Mouse (Mus musculus): ENCODE results near the gene Pld1.
"Not testable (repeated sequence)": the region's sequence is repeated elsewhere in the genome, so short reads cannot be mapped to it uniquely, and the experiment has no call there.

Gene Pld1

DNA sequence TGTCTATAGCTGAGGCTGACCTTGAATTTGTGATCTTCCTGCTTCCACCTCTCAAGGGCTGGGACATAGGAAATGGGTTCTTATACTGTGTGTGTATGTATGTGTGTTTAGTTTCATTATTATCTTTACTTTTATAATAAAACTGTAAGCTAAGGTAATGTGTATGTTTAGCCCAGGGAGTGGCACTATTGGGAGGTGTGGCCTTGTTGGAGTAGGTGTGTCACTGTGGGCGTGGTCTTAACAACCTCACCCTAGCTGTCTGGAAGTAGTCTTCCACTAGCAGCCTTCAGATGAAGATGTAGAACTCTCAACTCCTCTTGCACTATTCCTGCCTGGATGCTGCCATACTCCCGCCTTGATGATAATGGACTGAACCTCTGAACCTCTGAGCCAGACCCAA is 6.9 kb downstream of the Pld1 start:
- DNase-seq: not testable (repeated sequence)

DNA sequence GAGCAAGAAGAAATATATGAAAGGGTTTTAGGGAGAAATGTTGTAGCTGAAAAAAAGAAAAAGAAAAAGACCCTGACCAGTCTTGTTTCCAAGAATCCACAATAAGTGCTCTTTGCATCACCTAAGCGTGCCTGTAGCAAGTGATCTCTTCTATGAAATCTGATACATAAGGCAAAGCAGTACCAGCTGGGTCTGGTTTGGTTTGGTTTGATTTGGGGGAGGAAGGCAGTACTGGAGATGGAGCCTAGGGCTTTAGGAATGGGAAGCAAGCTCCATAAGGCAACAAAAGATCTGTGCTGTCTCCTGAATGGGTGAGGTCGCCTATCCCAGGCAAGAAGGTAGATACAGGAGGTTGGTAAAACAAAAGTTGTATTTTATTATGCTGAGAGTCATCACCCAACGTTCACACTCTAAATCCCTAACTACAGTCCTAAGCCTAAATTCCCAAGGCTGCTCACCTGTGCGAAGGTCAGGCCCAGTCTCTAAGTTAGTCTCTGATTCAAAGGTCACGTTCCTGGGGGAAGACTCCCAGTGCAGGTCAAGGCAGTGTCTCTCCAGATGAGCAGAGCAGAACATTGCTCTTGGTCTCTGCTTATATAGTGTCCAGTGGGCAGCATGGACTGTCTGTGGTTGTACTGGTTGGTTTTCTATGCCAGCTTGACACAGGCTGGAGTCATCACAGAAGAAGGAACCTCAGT is 10.8 kb downstream of the Pld1 start:
- peak; percentile 23 for DNase-seq

DNA sequence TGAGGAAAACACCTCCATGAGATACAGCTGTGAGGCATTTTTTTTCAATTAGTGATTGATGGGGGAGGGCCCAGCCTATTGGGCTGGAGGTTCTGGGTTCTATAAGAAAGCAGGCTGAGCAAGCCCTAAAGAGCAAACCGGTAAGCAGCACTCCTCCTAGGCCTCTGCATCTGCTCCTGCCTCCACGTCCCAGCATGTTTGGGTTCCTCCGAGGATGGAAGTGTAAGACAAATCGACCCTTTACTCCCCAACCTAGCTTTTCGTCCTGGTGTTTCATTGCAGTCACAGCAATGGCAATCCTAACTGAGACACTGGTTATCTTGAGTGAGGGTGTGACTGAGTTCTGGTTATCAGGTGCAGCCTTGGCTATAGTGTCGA is 11.4 kb downstream of the Pld1 start:
- DNase-seq: no peak

DNA sequence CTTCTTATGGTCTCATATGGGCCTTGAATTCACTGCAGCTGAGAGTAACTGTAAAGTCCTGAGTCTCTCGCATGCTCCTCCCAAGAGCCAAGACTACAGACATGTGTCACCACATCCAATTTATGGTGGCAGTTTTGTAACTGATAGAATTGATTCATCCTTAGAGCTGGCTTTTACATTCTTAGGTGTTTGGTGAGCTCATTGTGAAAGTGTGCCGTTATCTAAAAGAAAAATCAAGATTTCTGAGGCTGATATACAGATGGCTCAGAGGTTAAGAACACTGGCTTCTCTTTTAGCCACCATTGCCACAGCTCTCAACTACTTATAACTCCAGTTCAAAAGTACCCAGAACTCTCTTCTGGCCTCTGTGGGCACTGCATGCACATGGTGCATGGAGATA is 12.2 kb downstream of the Pld1 start:
- no peak for DNase-seq

DNA sequence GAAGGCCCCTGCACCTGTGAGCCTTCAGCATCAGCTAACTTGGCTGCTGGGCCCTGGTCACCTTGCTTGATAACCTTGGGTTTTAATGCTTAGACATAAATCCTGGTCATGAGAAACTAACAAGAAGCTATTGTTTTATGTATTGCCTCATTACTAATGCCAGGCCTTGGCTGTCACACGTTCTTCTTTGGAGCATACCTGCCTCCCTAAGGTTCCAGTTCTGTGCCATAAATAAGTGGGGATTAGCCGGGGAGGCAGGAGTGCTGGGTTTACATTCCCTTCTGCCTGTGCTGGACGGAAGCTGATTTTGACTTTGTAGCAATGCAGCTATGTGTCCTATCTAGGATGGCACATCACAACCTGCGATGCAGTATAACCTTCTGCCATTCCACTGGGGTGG is 13.2 kb downstream of the Pld1 start:
- no peak for DNase-seq

DNA sequence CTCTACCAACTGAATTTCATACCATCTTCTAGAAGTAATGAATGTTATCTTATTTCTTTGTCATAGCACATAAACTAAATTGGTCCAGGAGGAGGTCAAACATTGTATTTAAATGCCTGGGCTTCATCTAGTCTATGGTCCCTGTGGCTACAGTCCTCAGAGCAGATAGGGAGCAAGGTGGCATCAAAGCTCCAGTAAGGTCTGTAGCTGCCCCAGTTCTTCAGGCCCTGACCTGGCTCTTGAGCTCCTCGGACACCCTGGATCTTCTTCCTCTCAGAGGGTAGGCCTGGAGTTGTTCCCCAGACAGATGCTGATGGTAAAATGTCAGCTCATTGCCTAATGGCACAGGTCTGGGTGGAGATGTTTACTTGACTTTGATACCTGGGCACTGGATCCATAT is 17.5 kb downstream of the Pld1 start:
- DNase-seq: no peak

DNA sequence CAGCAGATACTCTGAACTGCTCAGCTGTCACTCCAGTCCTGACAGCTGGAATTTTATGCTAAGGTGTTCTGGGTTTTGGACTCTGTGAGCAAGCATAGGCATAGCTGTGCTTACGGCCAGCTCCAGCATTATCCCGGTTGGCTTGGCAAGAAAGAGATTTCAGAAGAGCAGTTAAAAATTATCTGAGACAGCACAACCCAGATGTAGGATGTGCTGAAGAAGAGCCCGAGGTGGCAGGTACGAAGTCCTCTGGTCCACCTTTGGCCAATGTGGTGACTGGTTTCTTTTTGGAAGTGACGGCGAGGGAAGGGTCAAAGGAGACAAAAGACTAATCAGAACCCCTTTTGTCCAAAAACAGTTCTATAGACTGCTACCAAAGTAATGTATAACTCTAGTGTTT is 20.7 kb downstream of the Pld1 start:
- DNase-seq: peak; percentile 66 to 82

DNA sequence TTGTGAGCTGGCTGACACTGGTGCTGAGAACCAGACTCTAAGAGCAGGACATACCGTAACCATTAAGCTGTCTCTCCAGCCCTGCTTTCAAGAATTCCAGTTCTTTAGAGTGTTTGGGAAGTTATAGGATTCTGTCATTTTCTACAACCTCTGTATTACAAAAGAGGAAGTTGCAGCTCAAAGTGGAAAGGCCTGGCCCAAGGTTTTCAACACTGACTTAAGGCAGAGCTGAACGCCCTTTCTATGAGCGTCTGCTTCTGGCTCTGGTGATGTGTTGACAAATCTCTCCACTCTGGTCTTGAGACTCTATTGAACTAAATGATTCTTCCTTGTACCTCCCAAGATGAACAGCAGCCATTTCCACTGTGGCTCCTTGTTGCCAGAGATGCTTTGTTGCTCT is 22.7 kb downstream of the Pld1 start:
- DNase-seq: no peak

DNA sequence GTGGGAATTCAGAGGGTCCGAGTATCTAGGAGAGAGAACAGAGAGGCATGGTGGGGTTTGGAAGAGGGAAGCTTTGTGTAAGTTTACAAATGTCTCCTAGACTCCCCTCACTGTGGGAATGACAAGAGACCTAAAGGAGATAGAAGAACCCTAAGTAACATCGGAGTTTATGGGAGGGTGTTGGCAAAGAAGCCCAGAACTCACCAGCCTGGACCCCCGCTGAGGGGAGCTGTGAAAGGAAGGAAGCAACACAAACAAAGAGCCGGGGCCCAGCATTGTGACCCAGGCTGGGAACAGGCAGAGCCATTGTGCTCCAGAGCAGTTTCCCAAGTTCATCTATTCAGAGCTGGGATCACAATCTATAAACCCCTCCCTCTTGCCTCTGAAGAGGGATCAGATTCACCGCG is 25.3 kb downstream of the Pld1 start:
- no peak for DNase-seq

DNA sequence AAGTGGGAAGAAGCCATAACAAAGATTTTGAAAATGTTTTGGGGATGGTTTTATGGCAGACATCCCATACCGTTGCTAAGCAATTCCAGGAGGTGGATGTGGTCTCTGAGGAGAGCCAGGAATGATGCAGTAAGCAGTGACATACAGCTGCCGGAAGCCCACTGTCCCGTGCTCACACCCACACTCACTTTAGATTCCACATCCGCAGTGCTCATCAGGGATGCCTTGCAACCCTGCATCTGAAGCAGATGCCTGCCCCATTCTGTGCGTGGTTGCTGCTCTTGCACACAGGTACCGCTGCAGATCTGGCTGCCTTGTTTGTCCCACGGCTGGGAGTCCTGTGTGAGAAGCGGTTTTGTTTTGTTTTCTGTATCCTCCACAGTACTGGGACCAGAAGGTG is 30.2 kb downstream of the Pld1 start:
- no peak for DNase-seq

DNA sequence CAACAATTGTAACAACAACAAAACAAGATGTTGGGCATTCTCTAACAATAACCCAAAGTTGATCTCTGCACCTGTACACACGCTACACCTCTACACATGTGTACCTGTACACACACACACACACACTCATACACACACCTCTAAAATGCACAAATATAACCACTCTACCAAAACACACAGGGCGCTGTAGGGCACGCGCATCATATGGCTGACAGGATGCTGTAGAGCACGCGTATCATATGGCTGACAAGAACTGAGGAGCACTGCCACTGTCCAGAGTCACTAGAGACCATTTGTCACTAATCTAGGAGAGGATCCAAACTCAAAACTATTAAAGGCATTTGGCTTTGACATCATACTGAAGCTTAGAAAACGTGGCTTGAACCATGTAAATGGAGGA is 35.4 kb downstream of the Pld1 start:
- DNase-seq: no peak

DNA sequence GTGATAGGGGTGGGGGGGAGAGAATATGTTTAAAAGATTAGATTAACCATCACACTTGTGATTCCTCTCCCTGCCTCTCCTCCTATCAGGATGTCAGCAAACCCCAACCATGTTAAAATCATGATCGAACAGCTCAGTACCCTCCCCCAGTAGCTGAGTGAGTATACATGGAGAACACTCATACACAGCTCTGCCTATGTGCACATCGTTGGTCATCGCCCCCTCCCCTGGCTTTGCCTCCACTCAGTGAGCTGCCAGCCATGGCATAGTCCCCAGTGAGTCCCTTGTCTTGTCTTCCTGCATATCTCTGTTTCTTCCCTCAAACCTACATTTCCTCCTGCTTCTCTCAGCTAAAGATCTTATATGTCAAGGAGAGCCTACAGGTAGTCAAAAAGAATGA is 36.5 kb downstream of the Pld1 start:
- DNase-seq: no peak

DNA sequence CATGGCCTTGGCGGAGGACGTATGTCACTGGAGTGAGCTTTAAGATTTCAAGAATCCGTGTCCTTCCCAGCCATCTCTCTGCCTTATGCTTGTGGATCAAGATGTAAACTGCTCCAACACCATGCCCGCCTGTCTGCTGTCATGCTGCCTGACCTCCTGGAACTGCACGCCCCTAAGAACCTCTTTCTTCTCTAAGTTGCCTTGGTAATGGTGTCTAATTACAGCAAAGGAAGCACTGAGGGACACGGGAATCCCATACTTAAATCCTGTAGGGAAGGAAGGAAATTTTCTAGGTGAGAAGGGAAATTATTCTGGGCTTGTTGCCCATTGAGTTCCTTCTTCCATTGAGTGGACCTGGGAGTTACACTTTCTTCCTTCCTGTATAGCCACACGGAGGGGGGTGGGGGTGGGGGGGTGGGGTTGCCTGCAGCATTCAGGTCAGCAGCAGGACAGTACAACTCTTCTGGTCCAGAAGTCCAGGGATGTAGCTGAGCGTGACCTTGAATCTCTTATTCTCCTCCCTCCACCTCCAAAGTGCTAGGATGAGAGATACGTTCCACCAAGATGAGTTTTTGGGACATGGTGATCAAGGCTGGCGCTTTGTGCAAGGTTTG is 38.5 kb downstream of the Pld1 start:
- peak in 1 of 2 experiments; percentile 28 for DNase-seq

DNA sequence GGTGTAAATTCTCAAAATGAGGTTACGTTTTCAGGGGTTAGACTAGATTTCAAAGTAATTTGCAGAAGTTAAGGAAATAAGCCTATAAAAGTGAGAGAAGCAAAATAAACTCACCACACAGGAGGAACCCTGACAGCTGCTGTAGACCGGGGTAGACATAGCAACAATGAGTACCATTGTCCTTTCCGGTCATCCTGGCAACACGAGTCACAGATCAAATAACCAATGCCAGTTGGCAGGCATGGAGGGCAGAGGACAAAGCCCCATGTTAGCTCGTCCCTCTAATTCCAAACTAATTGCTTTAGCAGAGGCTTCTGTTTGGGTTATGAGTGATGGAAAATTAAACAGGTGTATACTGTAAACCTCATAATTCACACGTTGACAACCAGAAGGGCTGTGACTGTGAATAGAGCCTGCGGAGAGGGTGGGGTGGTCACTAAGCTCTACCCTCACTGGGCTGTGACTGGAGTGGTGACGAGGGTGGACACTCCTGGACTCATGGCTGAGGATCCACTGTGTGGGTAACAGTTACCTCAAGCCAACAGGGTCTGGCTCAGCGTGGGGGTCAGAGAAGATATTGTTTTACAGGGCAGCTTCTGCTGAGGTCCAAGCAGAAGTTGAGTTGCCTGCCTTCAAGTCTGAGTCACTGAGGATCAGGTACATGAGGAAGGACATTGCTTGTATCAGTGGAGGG is 39.7 kb downstream of the Pld1 start:
- no peak for DNase-seq

DNA sequence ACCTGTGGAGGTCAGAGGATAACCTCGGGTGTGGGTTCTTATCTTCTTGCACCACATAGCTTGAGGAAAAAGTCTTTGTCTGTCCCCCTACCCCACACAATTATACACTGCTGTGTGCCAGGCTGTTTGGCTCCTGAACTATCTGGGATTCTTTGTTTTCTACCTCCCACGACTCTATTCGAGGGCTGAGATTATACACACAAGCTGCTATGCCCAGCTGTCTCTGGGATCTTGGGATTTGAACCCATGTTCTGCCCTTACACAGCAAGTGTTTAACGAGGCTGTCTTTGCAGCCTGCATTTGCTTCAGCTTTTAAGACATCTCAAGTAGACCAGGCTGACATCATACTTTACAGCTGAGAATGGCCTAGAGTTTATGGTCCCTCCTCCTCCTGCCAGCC is 43.1 kb downstream of the Pld1 start:
- no peak for DNase-seq

DNA sequence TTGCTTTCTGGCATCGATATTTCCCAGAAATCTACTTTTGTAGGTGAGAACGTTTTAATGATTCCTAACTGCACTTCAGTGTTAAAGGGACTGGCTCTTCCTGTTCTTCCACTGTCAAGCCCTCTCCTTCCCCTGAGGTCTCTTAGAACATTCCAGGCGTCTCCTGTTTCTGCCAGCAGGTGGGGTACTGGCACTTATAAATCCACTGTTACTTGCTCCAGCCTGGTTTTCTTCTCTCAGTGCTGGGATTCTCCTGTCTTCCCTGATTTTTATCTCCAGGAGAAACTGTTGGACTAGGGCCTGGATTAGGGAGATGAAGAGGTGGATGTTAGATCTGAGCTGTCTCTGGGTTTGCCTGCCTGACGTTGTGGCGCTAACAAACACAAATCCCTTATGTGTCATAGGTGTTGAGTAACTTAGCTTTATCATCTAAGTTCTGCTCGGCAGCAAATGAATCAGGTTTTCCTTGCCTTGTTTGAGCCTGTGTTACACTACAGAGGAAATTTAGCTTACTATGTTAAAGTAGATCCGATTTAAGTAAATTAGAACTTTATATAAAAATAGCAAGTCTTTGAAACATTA is 44.0 kb downstream of the Pld1 start:
- DNase-seq: peak; percentile 76 to 91

DNA sequence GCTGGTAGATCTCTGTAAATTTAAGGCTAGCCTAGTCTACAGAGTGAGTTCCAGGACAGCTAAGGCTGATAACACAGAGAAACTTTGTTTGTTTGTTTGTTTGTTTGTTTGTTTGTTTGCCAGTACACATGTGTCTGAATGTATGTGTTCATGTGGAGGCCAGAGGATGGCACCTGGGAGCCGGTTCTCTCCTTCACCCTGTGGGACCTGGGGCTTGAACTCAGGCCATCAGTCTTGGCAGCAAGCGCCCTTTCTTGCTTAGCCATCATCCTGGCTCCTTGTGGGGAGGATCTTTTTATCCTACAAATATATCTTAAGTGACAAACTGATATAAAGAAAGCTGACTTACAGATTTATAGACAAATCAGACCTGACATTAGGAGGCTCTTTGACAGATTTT is 44.8 kb downstream of the Pld1 start:
- no peak for DNase-seq

DNA sequence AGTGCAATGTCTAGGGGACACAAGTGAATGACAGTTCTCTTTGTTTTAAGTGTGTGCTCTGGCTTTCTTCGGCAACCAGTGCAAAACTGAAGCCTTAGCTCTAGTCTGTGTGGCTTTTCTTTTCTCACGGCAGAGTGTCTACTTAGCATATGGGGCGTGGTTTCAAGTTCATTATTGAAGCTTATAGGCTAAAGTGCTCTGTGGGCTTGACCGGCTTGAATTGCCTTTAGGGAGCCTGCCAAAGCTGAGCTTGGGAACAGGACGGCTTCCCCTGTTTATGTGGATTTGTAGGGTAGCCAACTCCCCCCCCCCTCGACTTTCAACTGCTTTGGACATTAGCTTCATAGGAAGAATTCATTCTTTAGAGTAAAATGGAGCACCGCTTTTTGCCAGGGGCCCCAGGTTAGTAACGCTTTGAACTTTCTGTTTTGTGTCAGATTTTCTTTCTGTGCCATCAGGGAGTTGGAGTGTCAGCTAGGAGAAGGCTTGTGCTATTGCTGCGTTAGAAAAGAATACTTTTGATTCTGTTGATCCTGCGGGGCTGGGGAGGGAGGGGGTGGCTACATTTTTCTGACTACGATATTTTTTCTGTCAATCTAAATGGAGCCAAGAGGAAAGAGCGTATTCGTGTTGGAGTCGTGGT is 45.6 kb downstream of the Pld1 start:
- peak; percentile 77 to 82 for DNase-seq

DNA sequence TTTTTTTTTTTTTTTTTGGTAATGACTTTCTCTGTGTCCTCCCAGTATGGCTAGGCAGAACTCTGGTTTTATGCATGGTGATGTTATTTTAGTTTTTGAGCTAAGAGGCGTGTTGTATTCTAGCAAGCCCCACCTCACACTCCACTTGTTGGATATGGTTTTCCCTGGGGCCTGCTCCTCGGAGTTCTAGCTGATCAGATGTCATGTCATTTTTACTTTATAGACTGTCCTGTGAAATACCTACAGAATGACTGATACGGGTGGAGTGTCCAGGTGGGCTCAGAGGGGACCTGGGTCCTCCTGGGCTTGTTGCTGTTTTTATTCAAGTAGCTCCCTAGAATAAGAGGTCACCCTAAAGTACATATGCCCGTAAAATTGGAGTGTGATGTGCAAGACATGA is 46.1 kb downstream of the Pld1 start:
- DNase-seq: no peak

DNA sequence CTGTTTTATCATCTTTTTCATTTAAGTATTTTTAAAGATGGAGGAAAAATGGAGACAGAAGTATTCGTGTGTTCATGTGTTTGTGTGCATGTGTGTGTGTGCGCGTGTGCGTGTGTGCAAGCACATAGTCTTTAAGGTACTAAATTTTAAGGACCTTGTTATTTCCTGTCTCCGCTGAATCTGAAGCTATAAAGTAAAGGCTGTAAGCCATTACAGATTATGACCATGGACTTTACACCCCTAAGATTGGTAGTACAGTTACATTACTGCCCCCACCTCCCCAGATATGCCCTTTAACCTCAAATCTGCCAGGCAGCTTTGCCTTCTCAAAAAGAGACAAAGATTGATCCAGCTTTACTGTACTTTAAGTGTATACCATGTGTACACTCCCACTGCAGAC is 46.8 kb downstream of the Pld1 start:
- no peak for DNase-seq

DNA sequence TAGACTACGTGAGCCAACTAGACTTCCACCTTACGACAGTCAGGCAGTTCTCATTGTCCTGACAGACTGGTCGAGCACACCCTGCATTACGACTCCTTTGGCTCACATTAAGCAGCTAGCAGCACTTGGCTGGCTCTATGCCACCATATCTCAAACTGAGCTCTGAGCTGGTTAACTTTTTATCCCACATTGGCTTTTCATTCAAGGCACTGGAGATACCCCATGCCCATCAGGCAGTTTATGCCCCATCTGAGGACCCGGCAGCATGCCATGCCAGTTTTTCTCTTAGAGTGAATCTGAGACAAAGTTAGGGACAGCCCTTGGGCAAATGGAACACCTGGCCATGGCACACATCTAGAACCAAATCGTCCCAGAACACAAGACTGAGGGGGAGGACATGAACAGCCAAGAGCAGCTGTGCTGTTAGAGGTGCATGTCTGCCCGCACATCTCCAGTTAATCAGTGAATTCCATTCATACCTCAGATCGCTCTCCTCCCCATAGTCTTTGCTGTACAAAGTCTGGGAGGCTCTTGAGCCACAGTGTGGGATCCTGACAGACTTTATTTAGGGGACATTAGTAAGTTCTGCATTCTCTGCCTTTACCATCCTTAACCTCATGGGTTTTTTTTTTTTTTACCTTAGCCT is 49.5 kb downstream of the Pld1 start:
- peak in 1 of 2 experiments; percentile 29 for DNase-seq

DNA sequence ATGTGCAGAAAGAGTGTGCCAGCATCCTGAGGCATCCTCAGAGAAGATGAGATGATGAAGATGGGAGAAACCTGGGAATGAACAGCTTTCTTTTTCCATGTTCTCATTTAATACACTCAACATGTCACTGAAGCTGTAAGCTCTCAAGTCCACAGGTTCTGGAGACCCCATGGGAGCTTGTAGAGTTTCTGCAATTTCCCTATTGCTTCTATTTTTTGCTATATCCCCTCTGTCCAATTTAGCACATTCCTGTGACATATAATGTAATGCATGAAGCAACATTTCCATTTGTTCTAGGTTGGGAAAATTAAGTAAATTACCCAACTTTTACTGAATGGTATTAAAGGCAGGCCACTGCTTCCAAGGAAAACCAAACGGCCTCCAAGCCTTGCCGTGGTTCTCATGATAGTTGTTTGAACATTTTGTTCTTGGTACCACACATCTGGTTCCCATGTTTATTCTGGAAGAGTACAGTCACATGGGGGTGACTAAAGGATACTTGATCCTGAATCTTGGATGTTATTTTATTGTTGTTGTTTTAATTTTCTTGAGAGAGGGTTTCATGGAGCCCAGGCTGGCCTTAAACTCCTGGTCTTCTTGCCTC is 52.7 kb downstream of the Pld1 start:
- DNase-seq: no peak

All from kidney, adult 8-10 months (tissue).